Mouse (Mus musculus) erythroblast, embryonic 14.5 days (primary cell): Measurements from ENCODE around the gene Ntm. TPM values are rescaled to one million over a fixed set of nuclear protein-coding genes. Genes with fewer than 3 reads are reported as not detected.

ENCODE experiments used
- H3K27me3 ChIP-seq: 2 replicates; pipeline ENCODE4 v1.6.1; 2012; ENCODE audit warnings: inconsistent platforms; ENCODE audit not compliant: control insufficient read depth
- H3K36me3 ChIP-seq: 2 replicates; pipeline ENCODE4 v1.6.1; 2012; ENCODE audit warnings: mild to moderate bottlenecking, inconsistent platforms; ENCODE audit not compliant: control insufficient read depth
- H3K4me1 ChIP-seq: 2 replicates; pipeline ENCODE4 v1.6.1; 2012; ENCODE audit warnings: inconsistent platforms; ENCODE audit not compliant: control insufficient read depth
- H3K4me3 ChIP-seq: replicated peaks from 2 replicates; pipeline ENCODE3; 2012; ENCODE audit warnings: moderate library complexity, mild to moderate bottlenecking, inconsistent platforms
- H3K9me3 ChIP-seq: 2 replicates; pipeline ENCODE4 v1.6.1; 2012; ENCODE audit warnings: low read length, inconsistent platforms, mixed read lengths; ENCODE audit not compliant: control insufficient read depth
- GATA1 ChIP-seq: IDR thresholded peaks from 2 replicates; pipeline ENCODE4 v1.6.1; 2012; ENCODE audit warnings: low read length, inconsistent platforms, mixed read lengths
- TAL1 ChIP-seq: IDR thresholded peaks from 3 replicates; pipeline ENCODE4 v1.6.1; 2012; ENCODE audit warnings: low read length, inconsistent platforms, mixed read lengths
- polyA plus RNA-seq: library from polyadenylated mRNA; stranded (reverse); fragments of >175 nt; gene quantifications from 2 replicates; pipeline ENCODE4 v1.2.3, GENCODE M21; 2012

Ntm gene
- polyA plus RNA-seq, 1 experiment = 0.01 TPM

DNA sequence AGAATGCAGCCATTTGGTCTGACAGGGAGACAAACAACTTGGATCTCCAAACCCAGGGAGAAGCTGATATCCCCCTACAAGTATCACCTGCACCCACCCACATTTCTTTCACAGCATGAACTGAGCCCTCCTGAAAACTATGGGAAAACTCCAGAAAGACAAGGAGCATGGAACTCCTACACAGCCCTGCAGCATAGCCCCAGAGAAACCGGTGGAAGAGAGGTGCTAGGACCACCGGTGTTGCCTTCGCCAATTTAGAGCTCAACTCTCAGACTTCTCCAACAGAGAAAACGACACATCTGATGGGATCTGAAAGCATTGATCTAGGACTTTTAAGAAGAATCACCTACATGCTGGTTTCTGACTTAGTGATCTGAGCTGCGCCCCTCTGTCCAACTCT is 312.7 kb downstream of the Ntm start:
- H3K9me3 ChIP-seq = no peaks in the 10 kb centered on the region
- H3K4me3 ChIP-seq = no peak overlapping the region
- no peaks in the 10 kb centered on the region for H3K27me3 ChIP-seq
- no peaks in the 10 kb centered on the region for H3K36me3 ChIP-seq
- TF ChIP-seq TAL1 = no peak
- no peak for TF ChIP-seq GATA1
- H3K4me1 ChIP-seq = no peaks in the 10 kb centered on the region

DNA sequence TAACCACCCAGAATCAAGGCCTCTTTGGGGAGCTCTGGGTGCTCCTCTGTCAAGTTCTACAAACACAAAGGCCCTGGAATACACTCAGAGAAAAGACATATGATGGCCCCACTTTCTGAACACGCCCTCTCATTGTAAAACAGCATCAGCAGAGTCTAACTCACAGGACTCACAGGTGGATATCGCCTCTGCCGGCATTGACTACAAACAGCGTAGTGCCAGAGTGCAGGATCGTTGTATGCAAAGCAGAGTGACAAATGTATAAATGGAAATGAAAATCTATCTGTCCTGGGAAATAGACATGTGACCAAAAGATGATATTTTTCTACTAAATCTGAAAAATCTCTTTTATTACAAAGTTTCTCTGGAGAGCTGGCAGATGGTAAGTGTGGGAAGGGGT is 314.7 kb downstream of the Ntm start:
- H3K4me3 ChIP-seq = no peak overlapping the region
- no peaks in the 10 kb centered on the region for H3K36me3 ChIP-seq
- H3K27me3 ChIP-seq = no peaks in the 10 kb centered on the region
- no peaks in the 10 kb centered on the region for H3K9me3 ChIP-seq
- no peaks in the 10 kb centered on the region for H3K4me1 ChIP-seq
- TF ChIP-seq GATA1 (no peak), TAL1 (no peak)

- Histone ChIP-seq H3K36me3 (no peaks in the 10 kb centered on the region), H3K4me1 (no peaks in the 10 kb centered on the region), H3K27me3 (no peaks in the 10 kb centered on the region), H3K4me3 (no peak overlapping the region), H3K9me3 (no peaks in the 10 kb centered on the region)
- TF ChIP-seq GATA1 (no peak), TAL1 (no peak)
These were observed 315.2 kb downstream of the Ntm start for GRCm38 (mm10) chr9:29647764-29648163.

DNA sequence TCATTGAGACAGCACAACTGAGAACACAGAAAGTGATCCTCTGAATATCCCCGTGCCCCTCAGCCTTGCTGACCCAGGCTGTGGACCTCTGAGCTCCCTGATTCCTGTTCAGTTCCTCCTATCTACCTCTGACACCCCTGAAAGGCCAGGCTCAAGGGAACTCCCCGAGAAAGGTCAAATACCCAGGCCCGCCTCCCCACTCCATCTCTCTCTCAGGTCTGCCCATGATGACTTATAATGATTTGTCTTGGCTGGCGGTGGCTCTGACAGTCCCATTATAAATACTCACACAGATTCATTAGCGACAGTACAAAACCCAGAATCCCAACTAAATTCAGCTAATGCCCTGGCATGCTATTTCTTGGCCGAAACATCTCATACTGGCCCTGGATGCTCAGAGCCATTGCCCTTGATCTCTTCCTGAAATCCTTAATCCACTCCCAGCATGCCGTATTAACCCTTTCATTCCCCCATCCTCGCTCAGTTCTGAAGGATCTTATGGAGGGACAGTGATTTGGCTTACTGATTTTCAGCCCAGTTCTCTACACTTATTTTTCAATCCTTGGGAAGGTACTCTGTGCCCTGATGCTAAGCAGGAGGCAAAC is 317.0 kb downstream of the Ntm start:
- TF ChIP-seq GATA1 = no peak
- TF ChIP-seq TAL1 = no peak
- H3K9me3 ChIP-seq = no peaks in the 10 kb centered on the region
- H3K4me3 ChIP-seq = no peak overlapping the region
- no peaks in the 10 kb centered on the region for H3K27me3 ChIP-seq
- no peaks in the 10 kb centered on the region for H3K4me1 ChIP-seq
- H3K36me3 ChIP-seq = no peaks in the 10 kb centered on the region

- H3K27me3 ChIP-seq = no peaks in the 10 kb centered on the region
- no peaks in the 10 kb centered on the region for H3K4me1 ChIP-seq
- H3K9me3 ChIP-seq = no peaks in the 10 kb centered on the region
- no peaks in the 10 kb centered on the region for H3K36me3 ChIP-seq
- no peak for TF ChIP-seq GATA1
- TF ChIP-seq TAL1 = no peak
- H3K4me3 ChIP-seq = no peak overlapping the region
These were observed 319.8 kb downstream of the Ntm start for GRCm38 (mm10) chr9:29642997-29643657.

DNA sequence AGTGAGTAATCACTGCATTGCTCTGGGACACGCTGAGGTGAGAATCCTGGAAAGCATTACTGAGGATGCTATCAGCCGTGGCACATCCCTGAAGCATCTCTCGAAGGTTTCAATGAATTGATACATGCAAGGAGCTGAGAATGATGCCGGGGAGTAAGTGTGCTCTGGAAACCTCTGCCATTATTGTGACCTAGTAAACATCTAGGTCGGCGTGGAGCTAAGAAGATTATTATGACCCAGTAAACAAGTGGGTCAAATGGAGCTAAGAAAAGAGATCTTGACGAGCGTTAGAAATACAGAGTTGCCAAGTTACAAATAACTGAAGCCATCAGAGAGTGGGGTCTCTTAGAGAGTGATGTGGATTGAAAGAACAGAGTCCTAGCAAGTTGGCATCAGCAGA is 325.6 kb downstream of the Ntm start:
- no peak overlapping the region for H3K4me3 ChIP-seq
- no peaks in the 10 kb centered on the region for H3K36me3 ChIP-seq
- no peaks in the 10 kb centered on the region for H3K4me1 ChIP-seq
- no peaks in the 10 kb centered on the region for H3K9me3 ChIP-seq
- TF ChIP-seq GATA1 (no peak), TAL1 (no peak)
- H3K27me3 ChIP-seq = no peaks in the 10 kb centered on the region

DNA sequence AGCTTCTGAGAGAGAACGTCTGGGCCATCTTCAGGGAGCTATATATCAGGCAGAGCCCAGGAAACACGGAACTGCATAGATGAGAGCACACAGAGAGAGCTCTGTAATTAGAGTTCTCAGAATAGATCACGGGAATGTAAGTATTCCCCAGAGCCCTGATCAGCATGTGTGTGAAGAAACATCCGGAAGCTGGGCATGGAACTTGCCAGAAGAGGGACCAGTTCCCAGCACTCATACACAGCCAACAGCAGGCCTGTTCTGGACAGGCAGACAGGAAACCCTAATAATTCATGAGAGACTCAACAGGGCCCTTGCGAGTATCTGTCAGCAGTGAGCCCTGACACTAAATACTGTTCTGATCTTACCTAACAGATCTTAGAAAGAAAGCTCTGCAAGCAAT is 345.8 kb downstream of the Ntm start:
- TF ChIP-seq TAL1 = no peak
- TF ChIP-seq GATA1 = no peak
- Histone ChIP-seq H3K27me3 (no peaks in the 10 kb centered on the region), H3K36me3 (no peaks in the 10 kb centered on the region), H3K9me3 (0 out of 2 replicates have a peak, but pooled peaks cover 2% of the 10 kb centered on the region), H3K4me1 (no peaks in the 10 kb centered on the region), H3K4me3 (no peak overlapping the region)

- H3K36me3 ChIP-seq = no peaks in the 10 kb centered on the region
- TF ChIP-seq GATA1 = no peak
- no peaks in the 10 kb centered on the region for H3K27me3 ChIP-seq
- H3K4me3 ChIP-seq = no peak overlapping the region
- no peaks in the 10 kb centered on the region for H3K4me1 ChIP-seq
- H3K9me3 ChIP-seq = 0 out of 2 replicates have a peak, but pooled peaks cover 2% of the 10 kb centered on the region
These were observed 350.8 kb downstream of the Ntm start for GRCm38 (mm10) chr9:29612020-29612612.

- TF ChIP-seq TAL1 (no peak), GATA1 (no peak)
- H3K36me3 ChIP-seq = no peaks in the 10 kb centered on the region
- H3K27me3 ChIP-seq = no peaks in the 10 kb centered on the region
- no peak overlapping the region for H3K4me3 ChIP-seq
- no peaks in the 10 kb centered on the region for H3K4me1 ChIP-seq
- H3K9me3 ChIP-seq = peaks cover 4% of the 10 kb centered on the region
These were observed 352.1 kb downstream of the Ntm start for GRCm38 (mm10) chr9:29610867-29611266.

DNA sequence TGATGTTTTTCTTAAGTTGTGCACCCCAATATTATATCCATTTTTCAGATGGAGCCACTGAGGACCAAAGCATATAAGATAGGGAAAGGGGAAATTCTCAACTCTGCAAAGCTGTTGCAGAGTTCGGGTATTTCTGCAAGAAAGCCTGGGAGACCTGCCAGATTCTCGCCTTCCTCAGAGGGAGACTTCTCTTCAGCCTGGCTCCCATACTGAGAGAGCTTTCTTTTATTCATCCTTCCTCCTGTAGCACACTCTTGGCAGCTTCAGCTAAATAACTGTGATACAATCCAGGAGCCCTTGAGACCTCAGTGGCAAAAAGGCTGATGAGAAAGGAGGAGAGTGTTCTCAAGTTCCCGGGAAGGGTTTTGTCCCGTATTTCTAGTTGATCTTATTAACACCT is 365.3 kb downstream of the Ntm start:
- H3K36me3 ChIP-seq = no peaks in the 10 kb centered on the region
- TF ChIP-seq TAL1 (no peak), GATA1 (no peak)
- no peak overlapping the region for H3K4me3 ChIP-seq
- H3K27me3 ChIP-seq = no peaks in the 10 kb centered on the region
- no peaks in the 10 kb centered on the region for H3K4me1 ChIP-seq
- peaks cover 15% of the 10 kb centered on the region; the same call in 1 of the 2 replicates for H3K9me3 ChIP-seq
